Comparison of ENCODE assay signal across 26 mouse cellular contexts in the genomic region with DNA sequence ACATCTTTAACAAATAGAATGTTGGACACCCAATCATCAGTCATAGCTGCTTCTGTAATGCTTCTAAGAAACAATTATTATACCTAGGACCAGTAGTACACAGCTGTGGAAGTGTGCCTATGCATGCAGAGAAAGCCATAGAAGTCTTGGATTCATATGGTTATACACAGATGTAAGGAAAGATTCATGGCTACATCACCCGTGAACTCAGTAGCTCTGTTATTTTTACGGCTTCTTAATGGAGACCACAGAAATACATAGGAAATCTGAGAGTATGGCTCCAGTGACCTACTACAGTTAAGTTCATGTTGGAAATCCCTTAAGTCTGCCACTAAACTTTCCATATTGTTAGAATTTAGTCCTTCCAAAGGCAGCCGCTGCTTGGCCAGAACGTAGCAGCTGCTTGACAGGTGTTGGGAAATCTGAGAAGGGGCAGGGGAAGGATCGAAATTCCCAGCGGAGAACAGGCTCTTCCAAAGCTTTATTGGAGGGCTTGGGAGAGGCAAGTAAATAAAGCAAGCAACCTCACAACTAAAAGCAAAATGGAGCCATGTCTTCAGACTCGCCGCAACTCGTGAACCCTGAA.
DNase-seq lines count a peak whose midpoint lies in the region; ATAC-seq lines count a peak whose summit lies in the region.
"Had no signal": no experiment of that assay in that cellular context is flagged by ENCODE, and none has a peak within 500 bp of the region (broad histone marks: within the 10 kb centered on the region; RNA-seq: fewer than 3 reads in every experiment).

No protein-coding gene starts in this region.

- H3K4me3 ChIP-seq in embryonic facial prominence, embryonic 10.5 days, result no peak overlapping the region
- H3K4me3 ChIP-seq in limb, embryonic 11.5 days (ENCODE audit: low read depth, low read length), result no peak overlapping the region
- no peak overlapping the region for H3K4me3 ChIP-seq in neural tube, embryonic 11.5 days (ENCODE audit: low read depth, low read length)
- no peak overlapping the region for H3K4me3 ChIP-seq in hindbrain, embryonic 14.5 days (replicated peaks; ENCODE audit: low read length)
- H3K4me3 ChIP-seq: embryonic facial prominence, embryonic 12.5 days; erythroblast, embryonic 14.5 days; forebrain, embryonic 12.5 days; gastrocnemius, adult 2 months; left cerebral cortex, adult 2 months; limb, embryonic 15.5 days; midbrain, embryonic 10.5 days had no signal

- no peak overlapping the region for H3K4me2 ChIP-seq in limb, embryonic 11.5 days (ENCODE audit: low read depth, severe bottlenecking)
- no peak overlapping the region for H3K4me2 ChIP-seq in neural tube, embryonic 11.5 days (ENCODE audit: low read depth)
- H3K4me2 ChIP-seq in hindbrain, embryonic 14.5 days (replicated peaks), result no peak overlapping the region
- H3K4me2 ChIP-seq: embryonic facial prominence, embryonic 12.5 days; forebrain, embryonic 12.5 days; limb, embryonic 15.5 days had no signal

- H3K4me1 ChIP-seq in embryonic facial prominence, embryonic 10.5 days, result 0 out of 2 replicates have a peak, but pooled peaks cover 4% of the 10 kb centered on the region
- H3K4me1 ChIP-seq in limb, embryonic 11.5 days (ENCODE audit: control insufficient read depth, insufficient read depth, low read length), result peaks cover 7% of the 10 kb centered on the region; the same call in 1 of the 2 replicates
- no peaks in the 10 kb centered on the region for H3K4me1 ChIP-seq in neural tube, embryonic 11.5 days (ENCODE audit: control insufficient read depth, insufficient read depth, low read length)
- H3K4me1 ChIP-seq in hindbrain, embryonic 14.5 days (replicated peaks; ENCODE audit: control insufficient read depth, insufficient read depth, low read length), result no peaks in the 10 kb centered on the region
- H3K4me1 ChIP-seq: embryonic facial prominence, embryonic 12.5 days; forebrain, embryonic 12.5 days; midbrain, embryonic 10.5 days had no signal

- H3K27ac ChIP-seq in embryonic facial prominence, embryonic 10.5 days (replicated peaks), result no peak overlapping the region
- H3K27ac ChIP-seq in limb, embryonic 11.5 days (replicated peaks; ENCODE audit: low read depth, low read length), result no peak overlapping the region
- H3K27ac ChIP-seq in neural tube, embryonic 11.5 days (ENCODE audit: low read depth, low read length), result no peak overlapping the region
- H3K27ac ChIP-seq in hindbrain, embryonic 14.5 days, result no peak overlapping the region
- H3K27ac ChIP-seq: embryonic facial prominence, embryonic 12.5 days; forebrain, embryonic 12.5 days; gastrocnemius, adult 2 months; hindbrain, postnatal 0 days; left cerebral cortex, adult 2 months; limb, embryonic 15.5 days; liver, embryonic 14.5 days; midbrain, embryonic 10.5 days had no signal

- H3K9ac ChIP-seq in limb, embryonic 11.5 days (ENCODE audit: low read length), result no peak overlapping the region
- no peak overlapping the region for H3K9ac ChIP-seq in neural tube, embryonic 11.5 days (ENCODE audit: low read length)
- H3K9ac ChIP-seq in hindbrain, embryonic 14.5 days, result no peak overlapping the region
- H3K9ac ChIP-seq: embryonic facial prominence, embryonic 12.5 days; forebrain, embryonic 12.5 days; limb, embryonic 15.5 days; liver, embryonic 14.5 days had no signal

- 60% methylated on average over 9 of the region's 9 CpGs for WGBS in embryonic facial prominence, embryonic 10.5 days
- WGBS in limb, embryonic 11.5 days, result 37% methylated on average over 9 of the region's 9 CpGs
- 58% methylated on average over 9 of the region's 9 CpGs for WGBS in neural tube, embryonic 11.5 days
- 80% methylated on average over 9 of the region's 9 CpGs for WGBS in hindbrain, embryonic 14.5 days

- no peaks in the 10 kb centered on the region for H3K36me3 ChIP-seq in embryonic facial prominence, embryonic 10.5 days (replicated peaks)
- no peaks in the 10 kb centered on the region for H3K36me3 ChIP-seq in limb, embryonic 11.5 days (ENCODE audit: control insufficient read depth, insufficient read depth, low read length)
- no peaks in the 10 kb centered on the region for H3K36me3 ChIP-seq in neural tube, embryonic 11.5 days (ENCODE audit: control insufficient read depth, insufficient read depth, low read length)
- H3K36me3 ChIP-seq in hindbrain, embryonic 14.5 days (replicated peaks; ENCODE audit: control insufficient read depth, insufficient read depth), result no peaks in the 10 kb centered on the region
- H3K36me3 ChIP-seq: embryonic facial prominence, embryonic 12.5 days; forebrain, embryonic 12.5 days; limb, embryonic 15.5 days; midbrain, embryonic 10.5 days had no signal

- H3K27me3 ChIP-seq in embryonic facial prominence, embryonic 10.5 days (replicated peaks; ENCODE audit: low read depth, poor library complexity, severe bottlenecking), result no peaks in the 10 kb centered on the region
- no peaks in the 10 kb centered on the region for H3K27me3 ChIP-seq in limb, embryonic 11.5 days (ENCODE audit: control insufficient read depth, insufficient read depth, low read length)
- no peaks in the 10 kb centered on the region for H3K27me3 ChIP-seq in neural tube, embryonic 11.5 days (ENCODE audit: control insufficient read depth, insufficient read depth, low read length)
- H3K27me3 ChIP-seq in hindbrain, embryonic 14.5 days (ENCODE audit: control insufficient read depth, insufficient read depth, low read length), result no peaks in the 10 kb centered on the region
- H3K27me3 ChIP-seq: embryonic facial prominence, embryonic 12.5 days; forebrain, embryonic 12.5 days; limb, embryonic 15.5 days had no signal

- no peaks in the 10 kb centered on the region for H3K9me3 ChIP-seq in embryonic facial prominence, embryonic 10.5 days
- H3K9me3 ChIP-seq in limb, embryonic 11.5 days (ENCODE audit: control insufficient read depth, low read length), result no peaks in the 10 kb centered on the region
- no peaks in the 10 kb centered on the region for H3K9me3 ChIP-seq in neural tube, embryonic 11.5 days (ENCODE audit: control insufficient read depth, low read length)
- H3K9me3 ChIP-seq in hindbrain, embryonic 14.5 days (ENCODE audit: control insufficient read depth, low read length), result no peaks in the 10 kb centered on the region
- H3K9me3 ChIP-seq: embryonic facial prominence, embryonic 12.5 days; forebrain, embryonic 12.5 days; limb, embryonic 15.5 days; midbrain, embryonic 10.5 days had no signal

- DNase-seq in embryo, embryonic 11 days, result peak; percentile 54
- DNase-seq in embryonic facial prominence, embryonic 10.5 days (ENCODE audit: low spot score), result peak; percentile 30
- DNase-seq in limb, embryonic 11.5 days (ENCODE audit: low spot score), result peak; percentile 63
- peak; percentile 14 for DNase-seq in neural tube, embryonic 11.5 days (ENCODE audit: low spot score)
- DNase-seq in hindbrain, embryonic 14.5 days (ENCODE audit: low spot score), result no peak
- no peak for DNase-seq in lung, adult 18-20 months
- DNase-seq: adrenal gland, adult 2 months; cerebellum, adult 18-20 months; cerebellum, postnatal 14 days; gastrocnemius, adult 2 months; heart, postnatal 4 days; kidney, adult 11 months; kidney, postnatal 4 days; lung, postnatal 4 days; right cerebral cortex, postnatal 25 days; thymus, postnatal 4 days had no signal

- peak; percentile 62; the same call in 1 of the 2 replicates for ATAC-seq in limb, embryonic 11.5 days (ENCODE audit: insufficient number of reproducible peaks, low FRiP score, low TSS enrichment, low read depth)
- ATAC-seq in neural tube, embryonic 11.5 days (ENCODE audit: insufficient read depth, low FRiP score, low TSS enrichment), result no peak
- no peak for ATAC-seq in hindbrain, embryonic 14.5 days (ENCODE audit: low FRiP score)
- ATAC-seq in megakaryocyte, adult 5-6 weeks (ENCODE audit: poor library complexity, severe bottlenecking), result no peak
- ATAC-seq: hindbrain, postnatal 0 days; midbrain, embryonic 16.5 days had no signal

Comparison
In these comparisons a context has a peak if more than half of its experiments do, and no peak if none do; other contexts are left out.
1. DNase-seq: peak in embryo, embryonic 11 days (single experiment), embryonic facial prominence, embryonic 10.5 days (single experiment), limb, embryonic 11.5 days (single experiment) and neural tube, embryonic 11.5 days (single experiment); none in hindbrain, embryonic 14.5 days (single experiment) and lung, adult 18-20 months (0 of 2).